Mouse (Mus musculus): ENCODE results near the gene Lrrfip2.

Lrrfip2 gene

GRCm38 (mm10) chr9:111118252-111118890, 979 bp downstream of the Lrrfip2 start:
- DNase-seq (ENCODE audit: low spot score) = peak; percentile 65

DNA sequence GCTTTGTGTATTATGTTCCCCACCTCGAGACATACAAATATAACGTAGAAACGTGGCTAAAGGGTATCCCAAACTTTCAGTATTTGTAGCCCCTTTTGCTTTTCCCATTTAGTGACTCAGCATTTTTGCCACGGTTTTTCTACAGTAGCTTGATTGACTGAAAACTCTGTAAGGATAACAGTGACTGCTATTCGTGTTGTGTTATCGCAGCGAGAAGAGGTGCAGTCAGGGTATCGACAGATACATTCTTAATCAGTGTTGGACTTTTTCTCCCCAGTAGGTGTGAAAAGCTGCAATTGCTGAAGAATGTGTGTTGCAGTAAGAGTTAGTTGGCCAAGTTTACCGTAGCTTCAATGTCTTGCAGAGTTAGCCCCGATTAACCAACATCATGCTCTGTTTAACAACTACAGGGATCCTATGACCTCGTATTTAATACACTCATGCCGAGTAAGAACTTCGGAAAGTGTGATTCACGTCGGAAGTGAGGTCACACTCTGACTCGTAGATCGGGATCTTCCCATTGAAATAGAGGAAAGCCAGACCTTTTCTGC, 1.6 kb downstream of the Lrrfip2 start:
- peak; percentile 35 for DNase-seq (ENCODE audit: low spot score)

DNA sequence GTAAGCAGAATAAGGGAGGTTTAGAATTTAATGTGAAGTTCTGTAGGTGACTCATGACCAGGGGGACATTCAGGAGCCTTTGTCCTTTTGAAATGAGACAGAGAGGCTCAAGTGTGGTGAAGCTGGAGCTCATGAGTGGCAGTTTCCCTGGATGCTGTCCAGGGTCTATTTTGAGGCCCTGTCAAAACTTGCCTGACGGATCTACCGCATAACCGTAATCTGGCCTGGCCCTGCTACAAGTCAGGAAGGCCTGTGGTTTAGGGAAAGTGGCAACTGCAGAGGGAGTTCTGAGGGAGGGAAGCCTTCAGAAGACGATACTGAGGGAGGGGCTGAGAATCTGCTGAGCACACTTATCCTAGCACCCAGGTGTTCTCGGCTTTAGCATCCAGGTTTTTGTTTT, 5.1 kb downstream of the Lrrfip2 start:
- no peak for DNase-seq (ENCODE audit: low spot score)

DNA sequence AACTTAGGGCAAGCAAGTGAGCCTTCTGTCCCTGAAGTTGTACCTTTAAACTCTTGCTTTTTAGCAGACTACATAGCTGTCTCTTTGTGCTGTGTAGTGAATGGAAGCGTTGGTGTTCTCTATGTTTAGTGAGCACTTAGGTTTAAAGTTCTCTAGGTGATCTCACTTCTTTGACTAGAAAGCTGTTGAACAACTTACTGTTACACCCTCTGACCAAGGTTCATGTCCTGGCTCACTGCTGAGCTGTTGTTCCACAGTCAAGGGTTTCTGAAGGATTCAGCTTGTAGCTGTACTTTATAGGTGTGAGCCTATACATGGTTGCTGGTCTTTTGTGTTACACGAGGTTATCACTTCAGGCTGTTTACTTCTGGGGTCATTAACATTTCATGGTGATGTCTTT, 5.9 kb downstream of the Lrrfip2 start:
- no peak for DNase-seq (ENCODE audit: low spot score)

GRCm38 (mm10) chr9:111124440-111124839, 7.0 kb downstream of the Lrrfip2 start:
- no peak for DNase-seq (ENCODE audit: low spot score)

DNA sequence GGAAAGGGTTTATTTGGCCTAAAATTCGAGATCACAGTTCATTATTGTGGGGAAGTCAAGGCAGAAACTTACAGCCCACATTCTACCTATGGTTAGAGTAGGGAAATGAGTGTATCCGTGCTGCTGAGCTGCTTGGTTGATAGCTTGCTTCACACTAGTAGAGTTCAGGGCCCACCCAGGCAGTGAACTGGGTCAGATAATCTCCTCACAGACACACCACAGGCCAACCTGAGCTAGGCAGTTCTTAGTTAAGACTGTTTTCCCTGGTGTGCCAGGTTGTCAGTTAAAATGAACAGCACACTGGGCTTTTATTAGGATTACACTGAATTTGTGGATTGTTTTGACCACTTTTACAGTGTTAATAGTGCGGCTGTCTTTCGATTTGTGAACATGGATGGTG, 9.3 kb downstream of the Lrrfip2 start:
- no peak for DNase-seq (ENCODE audit: low spot score)

GRCm38 (mm10) chr9:111127749-111128148, 10.4 kb downstream of the Lrrfip2 start:
- DNase-seq (ENCODE audit: low spot score) = no peak

DNA sequence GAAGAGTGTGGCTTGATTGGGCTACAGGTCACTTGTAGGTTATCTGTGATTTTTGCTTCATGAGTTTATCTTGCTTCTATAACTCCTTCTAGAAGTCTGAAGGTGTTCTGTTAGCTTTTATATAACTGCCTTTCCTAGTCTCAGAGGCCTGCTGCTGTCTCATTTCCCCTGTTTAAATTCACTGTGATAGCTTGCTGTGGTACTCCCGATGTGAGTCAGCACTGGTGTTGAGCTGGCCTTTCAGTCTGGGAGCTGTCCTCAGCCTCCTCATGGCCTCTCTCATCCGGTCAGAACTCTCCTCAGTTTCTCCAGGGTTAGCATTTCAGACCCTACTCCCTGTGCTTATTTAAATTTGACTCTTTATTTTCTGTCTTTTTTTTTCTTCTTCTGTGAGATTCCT, 12.7 kb downstream of the Lrrfip2 start:
- DNase-seq (ENCODE audit: low spot score) = no peak

- no peak for DNase-seq (ENCODE audit: low spot score)
These were observed 20.8 kb downstream of the Lrrfip2 start for GRCm38 (mm10) chr9:111138161-111138560.

DNA sequence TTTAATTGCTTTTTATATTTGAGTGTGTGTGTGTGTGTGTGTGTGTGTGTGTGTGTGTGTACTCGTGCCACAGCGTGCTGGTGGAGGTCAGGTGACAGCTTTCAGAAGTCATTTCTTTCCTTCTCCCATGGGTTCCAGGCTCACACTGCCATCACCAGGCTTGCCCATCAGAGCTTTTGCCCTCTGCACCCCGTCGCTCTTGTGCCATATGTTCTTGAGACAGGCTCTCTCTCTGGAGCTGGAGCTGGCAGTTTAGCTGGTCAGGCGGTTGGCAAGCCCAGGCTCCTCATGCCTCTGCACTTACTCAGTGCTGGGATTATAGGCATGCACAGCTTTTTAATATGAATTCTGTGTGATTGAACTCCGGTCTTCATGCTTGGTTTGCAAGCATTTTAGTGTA, 25.3 kb downstream of the Lrrfip2 start:
- no peak for DNase-seq (ENCODE audit: low spot score)

DNA sequence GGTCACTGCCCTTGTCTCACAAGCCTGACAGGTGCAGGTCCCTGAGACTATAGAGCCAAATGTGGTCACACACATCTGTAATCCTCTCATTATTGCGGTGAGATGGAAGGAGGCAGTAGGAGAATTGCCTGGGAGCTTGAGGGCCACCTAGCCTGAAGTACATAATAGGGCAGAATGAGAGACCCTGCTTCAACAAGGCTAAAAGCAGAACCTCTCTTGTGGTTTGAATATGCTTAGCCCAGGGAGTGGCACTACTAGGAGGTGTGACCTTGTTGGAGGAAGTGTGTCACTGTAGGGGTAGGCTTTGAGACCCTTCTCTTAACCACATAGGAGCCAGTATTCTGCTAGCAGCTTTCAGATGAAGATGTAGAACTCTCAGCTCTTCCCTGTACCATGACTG, 26.0 kb downstream of the Lrrfip2 start:
- DNase-seq (ENCODE audit: low spot score) = no peak

GRCm38 (mm10) chr9:111144711-111145110, 27.3 kb downstream of the Lrrfip2 start:
- no peak for DNase-seq (ENCODE audit: low spot score)

DNA sequence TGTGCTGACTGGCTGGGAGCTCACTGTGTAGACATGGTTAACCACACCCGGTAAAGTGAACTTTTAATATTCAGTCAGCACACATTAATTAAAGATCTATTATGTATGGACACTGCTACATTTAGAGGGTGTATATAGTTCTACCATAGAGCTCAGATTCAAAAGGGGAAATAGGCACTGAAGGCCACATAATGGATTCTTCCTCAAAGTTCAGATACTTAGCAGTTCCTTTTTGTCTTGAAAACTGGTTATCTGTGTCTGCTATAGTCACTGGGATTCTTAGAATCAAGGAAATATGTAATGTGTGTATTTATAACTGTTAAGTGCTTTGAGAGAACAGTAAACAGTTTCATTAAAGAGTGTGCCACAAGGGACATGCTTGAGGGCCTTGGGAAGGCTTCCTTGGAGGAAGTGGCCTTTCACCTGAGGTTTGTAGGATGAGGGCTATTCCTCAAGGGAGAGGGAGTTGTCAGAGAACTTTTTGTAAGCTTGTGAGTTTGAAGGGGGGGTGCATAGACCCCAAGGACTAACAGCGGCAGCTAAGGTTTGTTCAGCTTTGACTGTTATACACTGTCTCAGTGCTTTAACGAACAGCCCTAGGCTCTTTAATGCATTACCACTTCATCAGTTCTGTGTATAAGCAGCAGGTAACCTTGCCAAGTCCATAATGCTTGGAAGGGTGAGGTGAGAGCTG, 28.3 kb downstream of the Lrrfip2 start:
- DNase-seq (ENCODE audit: low spot score) = no peak

- no peak for DNase-seq (ENCODE audit: low spot score)
These were observed 28.9 kb downstream of the Lrrfip2 start for GRCm38 (mm10) chr9:111146216-111146798.

GRCm38 (mm10) chr9:111148006-111148405, 30.6 kb downstream of the Lrrfip2 start:
- DNase-seq (ENCODE audit: low spot score) = no peak

- no peak for DNase-seq (ENCODE audit: low spot score)
These were observed 31.0 kb downstream of the Lrrfip2 start for GRCm38 (mm10) chr9:111148414-111148813.

GRCm38 (mm10) chr9:111149188-111149945, 32.0 kb downstream of the Lrrfip2 start:
- DNase-seq (ENCODE audit: low spot score) = peak; percentile 22

GRCm38 (mm10) chr9:111152314-111152897, 35.0 kb downstream of the Lrrfip2 start:
- no peak for DNase-seq (ENCODE audit: low spot score)

GRCm38 (mm10) chr9:111153026-111153425, 35.6 kb downstream of the Lrrfip2 start:
- DNase-seq (ENCODE audit: low spot score) = no peak

- no peak for DNase-seq (ENCODE audit: low spot score)
These were observed 38.5 kb downstream of the Lrrfip2 start for GRCm38 (mm10) chr9:111155764-111156458.

DNA sequence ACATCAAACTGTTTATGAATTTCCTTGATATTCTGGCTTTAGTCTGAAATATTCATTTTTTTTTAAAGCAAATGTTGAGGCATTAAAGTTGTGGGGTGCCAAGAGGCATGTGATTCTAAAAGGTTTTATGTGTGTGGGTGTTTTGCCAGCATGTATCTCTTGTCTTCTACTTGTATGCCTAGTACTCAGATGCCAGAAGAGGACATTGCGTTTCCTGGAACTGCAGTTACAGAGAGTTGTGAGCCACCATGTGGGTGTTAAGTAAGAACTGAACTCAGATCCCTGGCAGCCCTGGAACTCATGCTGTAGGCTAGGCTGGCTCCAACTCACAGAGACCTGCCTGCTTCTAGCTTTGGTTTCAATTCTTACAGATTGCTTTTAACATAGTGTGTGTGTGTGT, 42.2 kb downstream of the Lrrfip2 start:
- no peak for DNase-seq (ENCODE audit: low spot score)
